Mouse (Mus musculus) layer of hippocampus, adult 8-10 months (tissue): Measurements from ENCODE around the gene Cela1. TPM values are rescaled to one million over a fixed set of nuclear protein-coding genes. Genes with fewer than 3 reads are reported as not detected.

Source experiments
- DNase-seq, 2 experiments: peaks; one replicate each; pipeline ENCODE4 v3.0.0; 2022; ENCODE audit warnings: low spot score in 2 of 2
- microRNA-seq, 2 experiments: library from miRNA; unstranded; fragments of <30 nt; microRNA quantifications; one replicate each; pipeline ENCODE4 v1.2.0; 2022
- total RNA-seq, 4 experiments: library from RNA; stranded (reverse); gene quantifications; 2 replicates each; pipeline ENCODE4 v1.2.4; 2022

Cela1 gene
- total RNA-seq, 4 experiments from 2014 or later: 0.68 to 7.5 (median 5.7) TPM

- DNase-seq: no peak
Measured at GRCm38 (mm10) chr15:100635851-100636645, 51.7 kb downstream of the Cela1 start.

DNA sequence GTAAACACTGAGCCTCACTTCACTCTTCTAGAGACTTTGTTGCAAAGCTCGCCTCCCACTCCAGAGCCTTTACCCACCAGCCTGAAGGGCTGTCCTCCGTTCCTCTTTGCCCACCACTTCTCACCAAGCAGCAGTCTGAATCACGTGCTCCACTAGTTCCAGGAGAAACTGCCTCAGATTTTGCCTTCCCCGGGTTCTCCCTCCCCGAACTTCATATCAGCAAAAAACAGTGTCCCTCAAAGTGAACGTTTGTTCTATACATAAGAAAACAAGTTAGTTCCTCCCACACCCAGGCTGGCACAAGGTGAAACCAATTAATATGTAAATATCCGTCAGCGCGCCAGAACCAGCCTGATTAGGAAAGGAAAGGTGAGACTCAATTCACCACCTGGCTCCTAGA is 52.5 kb downstream of the Cela1 start:
- no peak for DNase-seq

DNA sequence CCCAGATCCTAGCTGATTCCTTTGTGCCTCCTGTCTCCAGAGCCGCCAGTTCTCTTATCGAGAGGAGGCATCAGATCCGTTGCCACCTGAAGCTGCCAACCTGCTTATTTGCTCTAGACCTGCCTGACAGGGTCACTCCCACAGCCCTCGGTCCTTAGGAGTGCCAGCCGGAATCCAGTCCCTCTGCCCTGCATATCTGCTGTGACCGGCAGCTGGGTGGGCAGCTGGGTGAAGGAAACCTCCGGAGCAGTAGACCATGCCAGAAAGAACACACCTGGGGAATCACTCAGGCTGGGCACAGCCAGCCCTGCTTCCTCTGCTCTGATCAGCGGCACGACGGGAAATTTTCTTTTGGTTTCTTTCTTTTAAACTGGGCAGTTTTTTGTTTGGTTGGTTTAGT is 54.4 kb downstream of the Cela1 start:
- DNase-seq: no peak

GRCm38 (mm10) chr15:100632323-100632722 is 55.4 kb downstream of the Cela1 start:
- no peak for DNase-seq

DNA sequence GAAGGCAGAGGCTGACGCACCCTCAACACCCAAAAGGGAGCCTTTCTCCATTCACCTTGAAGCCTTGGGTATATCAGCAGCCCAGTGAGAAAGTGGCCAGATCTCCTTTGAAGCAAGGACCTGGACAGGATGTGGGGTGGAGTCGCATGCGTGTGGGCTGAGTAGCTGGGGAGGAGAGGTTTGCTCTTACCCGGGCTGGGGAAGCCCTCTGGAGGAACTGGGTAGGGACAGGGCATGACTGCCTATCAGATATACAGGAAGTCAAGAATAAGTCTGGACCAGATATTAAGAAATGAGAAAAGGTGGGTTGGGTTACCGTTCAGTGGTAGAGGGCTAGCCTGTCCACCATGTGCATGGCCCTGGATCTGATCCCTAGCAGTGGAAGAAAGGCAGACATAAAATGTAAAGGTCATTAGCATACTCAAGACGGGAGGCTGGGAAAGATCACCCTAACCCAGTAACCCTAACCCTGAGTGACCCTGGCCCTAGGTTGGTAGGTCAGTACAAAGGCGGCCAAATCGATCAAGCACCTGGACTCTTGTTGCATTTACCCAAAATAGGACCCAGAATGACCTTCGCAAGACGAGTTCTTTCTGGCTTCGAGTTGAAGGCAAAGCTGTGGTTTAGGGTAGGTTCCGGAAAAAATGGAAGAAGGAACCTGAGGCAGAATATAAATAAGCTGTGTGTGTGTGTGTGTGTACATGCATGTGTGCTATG is 56.1 kb downstream of the Cela1 start:
- no peak for DNase-seq

DNA sequence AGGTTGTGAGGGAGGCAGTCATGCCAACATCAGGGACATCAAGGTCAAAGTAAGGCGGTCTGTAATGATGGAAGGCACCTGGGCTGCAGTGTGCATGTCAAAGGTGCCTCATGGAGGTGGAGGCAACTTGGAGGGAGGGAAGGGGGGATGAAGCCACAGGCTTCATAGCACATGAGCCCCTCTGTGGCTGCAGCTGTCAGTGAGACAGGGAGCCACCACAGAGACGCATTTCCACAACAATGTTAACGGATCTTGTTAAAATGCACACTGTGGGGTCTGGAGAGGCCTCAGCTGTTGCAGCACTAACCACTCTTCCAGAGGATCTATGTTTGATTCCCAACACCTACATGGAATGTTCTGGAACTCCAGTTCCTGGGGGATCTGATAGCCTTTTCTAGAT is 57.6 kb downstream of the Cela1 start:
- no peak for DNase-seq

GRCm38 (mm10) chr15:100628797-100629196 is 58.9 kb downstream of the Cela1 start:
- DNase-seq: no peak

GRCm38 (mm10) chr15:100627774-100628370 is 59.8 kb downstream of the Cela1 start:
- DNase-seq: no peak

DNA sequence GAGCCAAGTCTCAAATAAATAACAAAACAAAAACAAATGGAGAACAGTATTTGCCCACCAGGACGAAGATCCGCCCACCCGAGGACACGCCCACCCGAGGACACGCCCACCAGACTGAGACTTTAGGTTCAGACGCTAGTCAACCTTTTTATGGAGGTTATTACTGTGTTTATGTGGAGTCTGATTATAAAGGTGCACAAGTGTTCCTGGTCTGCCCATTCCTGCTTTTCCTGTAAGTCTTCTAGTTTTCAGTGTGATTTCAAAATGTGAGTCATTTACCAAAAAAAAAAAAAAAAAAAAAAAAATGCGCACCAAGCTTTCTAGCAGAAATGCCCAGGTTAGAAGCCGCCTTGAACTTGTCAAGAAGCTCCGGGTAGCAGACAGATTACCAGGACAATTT is 60.4 kb downstream of the Cela1 start:
- no peak for DNase-seq

GRCm38 (mm10) chr15:100624435-100624834 is 63.3 kb downstream of the Cela1 start:
- DNase-seq: no peak

Small RNAs within 50 kb of the gene (microRNA-seq; reads per million reads assigned to microRNA genes)
- 0 reads per million in 2 experiments for gene Mir6961

Other genes with a start within 250 kb of the Cela1 start
- 10 to 100 TPM; 57.2 to 67.6 (median 62.7) TPM for gene Letmd1, start 218.9 kb downstream of the Cela1 start, total RNA-seq
- 10 to 100 TPM; 22.7 to 26.3 (median 24.6) TPM for gene Csrnp2, start 192.4 kb downstream of the Cela1 start, total RNA-seq
- gene Tfcp2, start 135.9 kb downstream of the Cela1 start, total RNA-seq: 10 to 100 TPM; 31.4 to 41.1 (median 36.5) TPM
- 100 to 1,000 TPM in 3 of 4 experiments, 10 to 100 TPM in 1; 99.4 to 115 (median 109) TPM for gene Pou6f1, start 87.9 kb downstream of the Cela1 start, total RNA-seq
- 100 to 1,000 TPM; 106 to 135 (median 115) TPM for gene Dazap2, start 72.6 kb downstream of the Cela1 start, total RNA-seq
- gene Smagp, start 51.0 kb downstream of the Cela1 start, total RNA-seq: 1 to 10 TPM; 1.4 to 4.3 (median 2.7) TPM
- gene Bin2, start 18.4 kb downstream of the Cela1 start, total RNA-seq: 10 to 100 TPM in 2 of 4 experiments, 1 to 10 TPM in 2; 4.5 to 15.9 (median 9.7) TPM
- gene Galnt6, start 41.5 kb upstream of the Cela1 start, total RNA-seq: 10 to 100 TPM in 2 of 4 experiments, 1 to 10 TPM in 2; 8.8 to 14.4 (median 11.5) TPM
- 10 to 100 TPM; 67.0 to 90.0 (median 75.9) TPM for gene Slc4a8, start 73.8 kb upstream of the Cela1 start, total RNA-seq
- gene Scn8a, start 181.9 kb upstream of the Cela1 start, total RNA-seq: 100 to 1,000 TPM; 205 to 269 (median 234) TPM